ENCODE assay signal across 13 mouse cellular contexts in the genomic region with DNA sequence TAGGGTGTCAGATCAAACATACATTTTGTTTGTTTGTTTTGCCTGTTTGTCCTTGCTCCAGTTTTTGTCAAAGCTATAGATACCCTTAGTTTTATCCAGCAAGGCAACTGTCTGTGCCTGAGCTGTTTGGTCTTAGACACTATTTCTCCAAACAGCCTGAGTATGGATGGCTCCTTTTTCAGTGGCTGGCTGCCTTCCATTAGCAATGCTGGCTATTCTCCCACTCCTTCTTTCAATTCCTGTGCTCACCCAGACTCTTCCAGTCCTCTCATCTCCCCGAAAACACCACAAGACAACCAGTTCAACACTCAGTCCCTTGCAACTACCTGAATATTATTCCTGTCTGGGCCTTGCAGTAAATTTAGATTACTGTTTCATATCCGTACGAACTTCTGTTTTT. TPM values are rescaled to one million over a fixed set of nuclear protein-coding genes. Genes with fewer than 3 reads are reported as not detected.
DNase-seq lines count a peak whose midpoint lies in the region; ATAC-seq and TF ChIP-seq lines count a peak whose summit lies in the region.
"Had no signal": no experiment of that assay in that cellular context is flagged by ENCODE, and none has a peak within 500 bp of the region (broad histone marks: within the 10 kb centered on the region; RNA-seq: fewer than 3 reads in every experiment).

No protein-coding gene starts in this region.

- H3K4me2 ChIP-seq in intestine, embryonic 16.5 days (ENCODE audit: low read depth, low read length): no peak overlapping the region
- no peak overlapping the region for H3K4me2 ChIP-seq in hindbrain, embryonic 14.5 days (replicated peaks)

- H3K27ac ChIP-seq in cerebellum, adult 2 months (ENCODE audit: insufficient read depth, low read length): no peak overlapping the region
- H3K27ac ChIP-seq in intestine, embryonic 16.5 days (ENCODE audit: low read length): no peak overlapping the region
- H3K27ac ChIP-seq in hindbrain, embryonic 14.5 days: no peak overlapping the region

- TF ChIP-seq POLR2A in cerebellum, adult 2 months (IDR thresholded peaks at IDR 0.05; ENCODE audit: borderline replicate concordance, insufficient read depth, low read length): no peak

- no peak overlapping the region for H3K4me3 ChIP-seq in cerebellum, adult 2 months (replicated peaks; ENCODE audit: insufficient read depth, low read depth, low read length)
- no peak overlapping the region for H3K4me3 ChIP-seq in intestine, embryonic 16.5 days (ENCODE audit: low read length)
- no peak overlapping the region for H3K4me3 ChIP-seq in hindbrain, embryonic 14.5 days (replicated peaks; ENCODE audit: low read length)
- H3K4me3 ChIP-seq: erythroblast, embryonic 14.5 days had no signal

- H3K36me3 ChIP-seq in intestine, embryonic 16.5 days (ENCODE audit: control insufficient read depth, insufficient read depth, low read length): no peaks in the 10 kb centered on the region
- no peaks in the 10 kb centered on the region for H3K36me3 ChIP-seq in hindbrain, embryonic 14.5 days (replicated peaks; ENCODE audit: control insufficient read depth, insufficient read depth)

- 54% methylated on average over 3 of the region's 3 CpGs for WGBS in cerebellum, adult 2 months
- 80% methylated on average over 3 of the region's 3 CpGs for WGBS in intestine, embryonic 16.5 days
- 90% methylated on average over 3 of the region's 3 CpGs for WGBS in hindbrain, embryonic 14.5 days

- H3K27me3 ChIP-seq in cerebellum, adult 2 months (ENCODE audit: control insufficient read depth, insufficient read depth, low read length): no peaks in the 10 kb centered on the region
- no peaks in the 10 kb centered on the region for H3K27me3 ChIP-seq in intestine, embryonic 16.5 days (replicated peaks; ENCODE audit: control insufficient read depth, insufficient read depth, low read length)
- no peaks in the 10 kb centered on the region for H3K27me3 ChIP-seq in hindbrain, embryonic 14.5 days (ENCODE audit: control insufficient read depth, insufficient read depth, low read length)

- no peak overlapping the region for H3K9ac ChIP-seq in intestine, embryonic 16.5 days (ENCODE audit: low read depth, low read length)
- H3K9ac ChIP-seq in hindbrain, embryonic 14.5 days: no peak overlapping the region

- H3K9me3 ChIP-seq in intestine, embryonic 16.5 days (ENCODE audit: control insufficient read depth, low read length): no peaks in the 10 kb centered on the region
- H3K9me3 ChIP-seq in hindbrain, embryonic 14.5 days (ENCODE audit: control insufficient read depth, low read length): no peaks in the 10 kb centered on the region

- peaks cover 3% of the 10 kb centered on the region for H3K4me1 ChIP-seq in cerebellum, adult 2 months (ENCODE audit: control insufficient read depth, insufficient read depth, low read length)
- no peaks in the 10 kb centered on the region for H3K4me1 ChIP-seq in intestine, embryonic 16.5 days (ENCODE audit: control insufficient read depth, insufficient read depth, low read length)
- H3K4me1 ChIP-seq in hindbrain, embryonic 14.5 days (replicated peaks; ENCODE audit: control insufficient read depth, insufficient read depth, low read length): no peaks in the 10 kb centered on the region

- peak; percentile 9 to 17 for DNase-seq in cerebellum, adult 2 months
- no peak for DNase-seq in cerebellum, adult 11-12 months
- peak; percentile 31 for DNase-seq in heart, postnatal 4 days
- DNase-seq in heart, adult 11 months: no peak
- DNase-seq in ovary, postnatal 14 days (ENCODE audit: low spot score): peak; percentile 23
- DNase-seq in ovary, adult 18-20 months (ENCODE audit: low spot score): no peak
- DNase-seq in hindbrain, embryonic 14.5 days (ENCODE audit: low spot score): no peak
- DNase-seq: kidney, postnatal 4 days; liver had no signal

- TF ChIP-seq CTCF in cerebellum, adult 2 months (IDR thresholded peaks at IDR 0.05; ENCODE audit: borderline replicate concordance, insufficient read depth, low read depth, low read length): no peak

- no peak for ATAC-seq in intestine, embryonic 16.5 days
- no peak for ATAC-seq in hindbrain, embryonic 14.5 days (ENCODE audit: low FRiP score)
- ATAC-seq: intestine, postnatal 0 days had no signal

RNA-seq across cellular contexts. Expression of gene Tnfrsf19, which starts 45.8 kb away (rescaled TPM):
- 17.2 and 19.2 TPM in 2 replicates for polyA plus RNA-seq in cerebellum, adult 2 months (2012; rRNA removed)
- 1 to 10 TPM; 6.6 to 7.0 TPM for total RNA-seq in heart, postnatal 4 days (2021)
- 11.4 and 11.5 TPM in 2 replicates for polyA plus RNA-seq in intestine, embryonic 16.5 days (2015; fragmentation: Nextera tagmentation; extraction: Ambion mirVana)
- 39.5 and 41.3 TPM in 2 replicates for polyA plus RNA-seq in hindbrain, embryonic 14.5 days (2014; fragmentation: Nextera tagmentation; extraction: Ambion mirVana)
- total RNA-seq: monocyte, adult 5-6 weeks had no signal
- polyA plus RNA-seq: erythroblast, embryonic 14.5 days had no signal

RNA-seq across cellular contexts. Expression of gene Sacs, which starts 46.2 kb away (rescaled TPM):
- 18.4 and 18.6 TPM in 2 replicates for polyA plus RNA-seq in cerebellum, adult 2 months (2012; rRNA removed)
- 10 to 100 TPM; 37.0 to 39.3 TPM for total RNA-seq in heart, postnatal 4 days (2021)
- polyA plus RNA-seq in intestine, embryonic 16.5 days (2015; fragmentation: Nextera tagmentation; extraction: Ambion mirVana): 1.1 TPM in 2 replicates
- polyA plus RNA-seq in hindbrain, embryonic 14.5 days (2014; fragmentation: Nextera tagmentation; extraction: Ambion mirVana): 11.7 and 12.6 TPM in 2 replicates

Comparison
In these comparisons a context has a peak if more than half of its experiments do, and no peak if none do; other contexts are left out.
1. DNase-seq: peak in cerebellum, adult 2 months (2 of 2), heart, postnatal 4 days (single experiment) and ovary, postnatal 14 days (single experiment); none in cerebellum, adult 11-12 months (single experiment), heart, adult 11 months (single experiment), ovary, adult 18-20 months (single experiment) and hindbrain, embryonic 14.5 days (single experiment).